Mouse (Mus musculus): ENCODE measurements around the gene Sun3.

DNA sequence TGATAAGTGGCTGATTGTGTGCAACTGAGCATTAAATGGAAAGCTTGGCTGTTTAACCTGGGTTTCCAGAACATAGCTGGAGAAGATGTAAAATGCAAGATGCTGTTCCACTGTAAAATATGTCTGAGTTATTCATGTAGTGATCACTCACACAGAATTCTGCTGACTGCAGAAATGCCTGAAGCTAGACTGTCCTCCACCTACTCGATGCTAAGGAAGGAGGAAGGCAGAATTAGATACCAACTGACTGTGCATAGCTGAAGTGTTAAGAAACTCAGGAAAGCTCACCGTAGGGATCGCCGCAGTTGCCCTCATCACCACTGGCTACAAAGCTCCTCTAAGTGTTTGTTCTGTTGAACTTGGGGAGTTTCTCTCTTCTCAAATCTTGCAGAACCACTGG lies 8.9 kb upstream of the Sun3 start:
- TF ChIP-seq CTCF (IDR thresholded peaks at IDR 0.05): no peak
- no peak for TF ChIP-seq POLR2A (IDR thresholded peaks at IDR 0.05; ENCODE audit: insufficient read depth, low read depth, low read length)
- no peak for TF ChIP-seq EP300 (IDR thresholded peaks at IDR 0.05; ENCODE audit: insufficient read depth, low read depth, low read length)

Measured in heart, adult 2 months (tissue).